Mouse (Mus musculus): ENCODE measurements around the gene Ybx2.

- TF ChIP-seq CTCF (conservative IDR thresholded peaks at IDR 0.05 in 1 of 2, IDR thresholded peaks at IDR 0.05 in 1 of 2; ENCODE audit: low read depth in 2 of 2, low read length in 2 of 2), result peak in 1 of 2 experiments; percentile 64; a peak in 2 of 4 replicates
- TF ChIP-seq GABPA (IDR thresholded peaks at IDR 0.05; ENCODE audit: insufficient replicate concordance, low read depth, low read length), result no peak
- no peak for TF ChIP-seq MXI1 (IDR thresholded peaks at IDR 0.05; ENCODE audit: low read depth, low read length)
- no peak for TF ChIP-seq CHD1 (IDR thresholded peaks at IDR 0.05; ENCODE audit: low read depth, low read length)
Measured at GRCm38 (mm10) chr11:69886907-69887635, 48.5 kb upstream of the Ybx2 start.

All from CH12.LX (cell line).